15 mouse cellular contexts compared by ENCODE assay signal in the genomic region with DNA sequence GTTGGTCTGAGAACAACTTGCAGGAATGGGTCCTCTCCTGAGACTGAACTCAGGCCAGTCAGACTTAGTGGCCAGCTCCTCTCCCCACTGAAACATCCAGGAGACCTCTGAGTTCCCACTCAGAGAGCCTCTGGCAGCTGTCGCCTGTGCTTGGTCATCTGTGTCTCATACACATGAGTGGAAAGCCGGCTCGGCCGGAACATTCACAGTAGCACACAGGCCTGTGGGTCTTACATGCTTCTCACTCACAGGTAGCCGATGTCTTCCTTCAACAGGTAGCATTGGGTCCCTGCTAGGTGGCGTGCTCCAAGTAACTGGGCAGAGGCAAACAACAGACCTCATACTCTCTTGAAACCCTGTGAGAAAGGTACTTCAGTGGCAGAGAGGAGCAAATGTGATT. TPM values are rescaled to one million over a fixed set of nuclear protein-coding genes. Genes with fewer than 3 reads are reported as not detected.
DNase-seq lines count a peak whose midpoint lies in the region; ATAC-seq and TF ChIP-seq lines count a peak whose summit lies in the region.
"Had no signal": no experiment of that assay in that cellular context is flagged by ENCODE, and none has a peak within 500 bp of the region (broad histone marks: within the 10 kb centered on the region; RNA-seq: fewer than 3 reads in every experiment).

No protein-coding gene starts in this region.

- no peaks in the 10 kb centered on the region for H3K27me3 ChIP-seq in heart, embryonic 15.5 days
- H3K27me3 ChIP-seq in heart, embryonic 11.5 days (ENCODE audit: control insufficient read depth, insufficient read depth, low read length): no peaks in the 10 kb centered on the region; the same call in 1 of the 2 replicates
- H3K27me3 ChIP-seq in stomach, embryonic 14.5 days (ENCODE audit: control insufficient read depth, insufficient read depth, low read length): no peaks in the 10 kb centered on the region

- no peaks in the 10 kb centered on the region for H3K9me3 ChIP-seq in heart, embryonic 15.5 days (replicated peaks)
- H3K9me3 ChIP-seq in heart, embryonic 11.5 days (replicated peaks; ENCODE audit: control insufficient read depth, low read length): no peaks in the 10 kb centered on the region
- H3K9me3 ChIP-seq in stomach, embryonic 14.5 days (ENCODE audit: control insufficient read depth, low read depth, low read length): no peaks in the 10 kb centered on the region

- H3K4me1 ChIP-seq in heart, embryonic 15.5 days (replicated peaks): peaks cover 12% of the 10 kb centered on the region
- 0 out of 2 replicates have a peak, but pooled peaks cover 3% of the 10 kb centered on the region for H3K4me1 ChIP-seq in heart, embryonic 11.5 days (ENCODE audit: control insufficient read depth, insufficient read depth, low read length)
- H3K4me1 ChIP-seq in embryonic fibroblast, embryonic 13.5 days (ENCODE audit: control insufficient read depth, insufficient read depth, low read length): peaks cover 5% of the 10 kb centered on the region
- H3K4me1 ChIP-seq in stomach, embryonic 14.5 days (ENCODE audit: control insufficient read depth, insufficient read depth, low read length): peaks cover 18% of the 10 kb centered on the region

- H3K4me3 ChIP-seq in heart, embryonic 15.5 days: no peak overlapping the region
- H3K4me3 ChIP-seq in heart, embryonic 11.5 days (ENCODE audit: low read depth, low read length): no peak overlapping the region
- no peak overlapping the region for H3K4me3 ChIP-seq in embryonic fibroblast, embryonic 13.5 days (ENCODE audit: insufficient read depth, low read length)
- no peak overlapping the region for H3K4me3 ChIP-seq in stomach, embryonic 14.5 days (ENCODE audit: low read depth, low read length)

- no peaks in the 10 kb centered on the region for H3K36me3 ChIP-seq in heart, embryonic 15.5 days
- H3K36me3 ChIP-seq in heart, embryonic 11.5 days (ENCODE audit: control insufficient read depth, insufficient read depth, low read length): no peaks in the 10 kb centered on the region
- no peaks in the 10 kb centered on the region for H3K36me3 ChIP-seq in stomach, embryonic 14.5 days (ENCODE audit: control insufficient read depth, insufficient read depth, low read length)
- H3K36me3 ChIP-seq: G1E had no signal

- WGBS in heart, embryonic 15.5 days: 79% methylated on average over 6 of the region's 6 CpGs
- 80% methylated on average over 6 of the region's 6 CpGs for WGBS in heart, embryonic 11.5 days (ENCODE audit: insufficient replicate concordance)
- WGBS in stomach, embryonic 14.5 days: 75% methylated on average over 6 of the region's 6 CpGs

- ATAC-seq in heart, embryonic 15.5 days (replicated peaks; ENCODE audit: insufficient number of reproducible peaks, insufficient read depth, low FRiP score, low read depth): no peak
- ATAC-seq in heart, embryonic 11.5 days (replicated peaks; ENCODE audit: insufficient number of reproducible peaks, low FRiP score, low TSS enrichment): no peak
- ATAC-seq in stomach, embryonic 14.5 days (ENCODE audit: insufficient number of reproducible peaks, insufficient read depth, low FRiP score, low read depth): no peak

- H3K27ac ChIP-seq in heart, embryonic 15.5 days: peak overlapping the region; percentile 39; the same call in 1 of the 2 replicates
- no peak overlapping the region for H3K27ac ChIP-seq in heart, embryonic 11.5 days (ENCODE audit: low read depth, low read length)
- H3K27ac ChIP-seq in embryonic fibroblast, embryonic 13.5 days (ENCODE audit: insufficient read depth, low read length): peak overlapping the region; percentile 31; the same call in 1 of the 2 replicates
- peak overlapping the region; percentile 58; the same call in 1 of the 2 replicates for H3K27ac ChIP-seq in stomach, embryonic 14.5 days (ENCODE audit: low read length)

- H3K9ac ChIP-seq in heart, embryonic 15.5 days: no peak overlapping the region
- no peak overlapping the region for H3K9ac ChIP-seq in heart, embryonic 11.5 days (ENCODE audit: low read depth, low read length)
- no peak overlapping the region for H3K9ac ChIP-seq in stomach, embryonic 14.5 days (replicated peaks; ENCODE audit: low read depth, low read length)

- TF ChIP-seq CTCF in embryonic fibroblast, embryonic 13.5 days (IDR thresholded peaks at IDR 0.05; ENCODE audit: borderline replicate concordance, insufficient read depth, low read length): no peak

- no peak overlapping the region for H3K4me2 ChIP-seq in heart, embryonic 15.5 days
- no peak overlapping the region for H3K4me2 ChIP-seq in heart, embryonic 11.5 days
- H3K4me2 ChIP-seq in stomach, embryonic 14.5 days (replicated peaks; ENCODE audit: low read depth, low read length): no peak overlapping the region
- H3K4me2 ChIP-seq: midbrain, embryonic 11.5 days had no signal

- peak; percentile 23 to 52 for DNase-seq in kidney, postnatal 4 days
- no peak for DNase-seq in kidney, adult 9 months
- no peak for DNase-seq in adrenal gland, adult 8-10 months
- DNase-seq in adipocyte (ENCODE audit: low spot score): no peak
- DNase-seq: adrenal gland, postnatal 36 days; heart, postnatal 36 days; kidney, adult 2 months; lung, postnatal 14 days; thymus, adult 18-20 months had no signal

- no peak for TF ChIP-seq POLR2A in embryonic fibroblast, embryonic 13.5 days (IDR thresholded peaks at IDR 0.05; ENCODE audit: low read depth, low read length)

RNA-seq across cellular contexts. Expression of gene Ctdspl, which starts 35.2 kb away (rescaled TPM):
- polyA plus RNA-seq in heart, embryonic 15.5 days (2015; fragmentation: Nextera tagmentation; extraction: Ambion mirVana): 7.1 and 8.9 TPM in 2 replicates
- 8.5 and 10.5 TPM in 2 replicates for polyA plus RNA-seq in heart, embryonic 11.5 days (2014; fragmentation: Nextera tagmentation; extraction: Ambion mirVana)
- 17.5 and 25.1 TPM in 2 replicates for polyA plus RNA-seq in embryonic fibroblast, embryonic 13.5 days (2011; ENCODE audit: insufficient read length, low read depth, missing spikeins)
- 26.6 and 26.7 TPM in 2 replicates for polyA plus RNA-seq in stomach, embryonic 14.5 days (2014; fragmentation: Nextera tagmentation; extraction: Ambion mirVana)
- 10 to 100 TPM; 22.0 to 35.1 (median 28.0) TPM for total RNA-seq in adrenal gland, adult 8-10 months (2022)
- polyA plus RNA-seq: G1E had no signal

Comparison
In these comparisons a context has a peak if more than half of its experiments do, and no peak if none do; other contexts are left out.
1. DNase-seq: peak in kidney, postnatal 4 days (2 of 2); none in kidney, adult 9 months (single experiment), adrenal gland, adult 8-10 months (single experiment) and adipocyte (single experiment).